Comparison of ENCODE assay signal across 29 mouse cellular contexts in genomic region chr11:58136677-58137076, GRCm38 (mm10). TPM values are rescaled to one million over a fixed set of nuclear protein-coding genes. Genes with fewer than 3 reads are reported as not detected.
A peak's percentile ranks its signal among the peaks of the same experiment; 100 is the strongest.
DNase-seq lines count a peak whose midpoint lies in the region; ATAC-seq and TF ChIP-seq lines count a peak whose summit lies in the region.
"Had no signal": no experiment of that assay in that cellular context is flagged by ENCODE, and none has a peak within 500 bp of the region (broad histone marks: within the 10 kb centered on the region; RNA-seq: fewer than 3 reads in every experiment).

No protein-coding gene starts in this region.

- peak overlapping the region; percentile 70 for H3K27ac ChIP-seq in gastrocnemius, adult 2 months
- H3K27ac ChIP-seq: forebrain, embryonic 10.5 days; forebrain, embryonic 13.5 days; hindbrain, embryonic 12.5 days; hindbrain, embryonic 15.5 days had no signal

- intact Hi-C loops in gastrocnemius, adult 2 months (cut with DNase I), result no loop called here

- H3K4me3 ChIP-seq in gastrocnemius, adult 2 months, result no peak overlapping the region
- H3K4me3 ChIP-seq: forebrain, embryonic 10.5 days; forebrain, embryonic 13.5 days; hindbrain, embryonic 12.5 days; hindbrain, embryonic 15.5 days had no signal

- no peak for ATAC-seq in activated CD4-positive, CD25-positive, alpha-beta regulatory T cell, adult 4 months
- ATAC-seq: forebrain, embryonic 13.5 days; forebrain, embryonic 16.5 days; intestine, postnatal 0 days had no signal

- DNase-seq in adrenal gland, adult (ENCODE audit: inconsistent age in 2 of 2, low spot score in 1 of 2), result peak; percentile 60 to 85
- DNase-seq in adrenal gland, adult 8-10 months, result no peak
- peak; percentile 56 for DNase-seq in gastrocnemius, adult 2 months
- no peak for DNase-seq in gastrocnemius, postnatal 10 days
- DNase-seq in adrenal gland, postnatal 10 days, result peak; percentile 36
- peak; percentile 48 to 56 for DNase-seq in adrenal gland, postnatal 36 days
- DNase-seq in layer of hippocampus, postnatal 25 days (ENCODE audit: extremely low spot score in 1 of 2, low spot score in 1 of 2), result no peak
- DNase-seq: cerebellum, adult 18-20 months; cerebellum, adult 9-10 months; cerebellum, postnatal 14 days; gastrocnemius, postnatal 14 days; kidney, adult 2 months had no signal

- no peak for TF ChIP-seq CTCF in gastrocnemius, adult 2 months (IDR thresholded peaks at IDR 0.05)

RNA-seq across cellular contexts. Expression of gene Gemin5, which starts 31.7 kb away (rescaled TPM):
- 10 to 100 TPM; 20.5 to 34.7 (median 26.4) TPM for total RNA-seq in adrenal gland, adult 8-10 months (2022)
- 10 to 100 TPM in 1 of 2 experiments, 1 to 10 TPM in 1; 8.7 to 10.9 TPM for total RNA-seq in gastrocnemius, adult 2 months (2021)
- 10 to 100 TPM; 10.8 to 14.6 TPM for total RNA-seq in gastrocnemius, postnatal 10 days (2021)
- total RNA-seq in adrenal gland, postnatal 10 days (2021), result 10 to 100 TPM; 16.5 to 19.1 TPM
- total RNA-seq in adrenal gland, postnatal 36 days (2021), result 10 to 100 TPM; 21.1 to 32.0 TPM
- polyA plus RNA-seq in activated CD4-positive, CD25-positive, alpha-beta regulatory T cell, adult 4 months (2017; shearing (Covaris generic)), result 1 to 10 TPM; 4.9 to 6.3 TPM
- total RNA-seq in layer of hippocampus, postnatal 25 days (2021), result 10 to 100 TPM; 19.2 to 20.6 TPM

RNA-seq across cellular contexts. Expression of gene Cnot8, which starts 32.7 kb away (rescaled TPM):
- 10 to 100 TPM; 55.0 to 59.3 (median 56.6) TPM for total RNA-seq in adrenal gland, adult 8-10 months (2022)
- total RNA-seq in gastrocnemius, adult 2 months (2021), result 10 to 100 TPM; 28.4 to 38.0 TPM
- total RNA-seq in gastrocnemius, postnatal 10 days (2021), result 10 to 100 TPM; 38.3 to 40.7 TPM
- 10 to 100 TPM; 42.9 to 49.3 TPM for total RNA-seq in adrenal gland, postnatal 10 days (2021)
- total RNA-seq in adrenal gland, postnatal 36 days (2021), result 10 to 100 TPM; 44.0 to 63.7 TPM
- polyA plus RNA-seq in activated CD4-positive, CD25-positive, alpha-beta regulatory T cell, adult 4 months (2017; shearing (Covaris generic)), result 10 to 100 TPM; 76.7 to 88.9 TPM
- total RNA-seq in layer of hippocampus, postnatal 25 days (2021), result 10 to 100 TPM; 52.7 to 54.5 TPM

RNA-seq across cellular contexts. Expression of gene Mrpl22, which starts 34.8 kb away (rescaled TPM):
- total RNA-seq in adrenal gland, adult 8-10 months (2022), result 10 to 100 TPM; 63.8 to 78.6 (median 70.4) TPM
- 10 to 100 TPM; 35.6 to 45.8 TPM for total RNA-seq in gastrocnemius, adult 2 months (2021)
- 10 to 100 TPM; 43.9 to 49.0 TPM for total RNA-seq in gastrocnemius, postnatal 10 days (2021)
- 10 to 100 TPM; 68.8 to 70.9 TPM for total RNA-seq in adrenal gland, postnatal 10 days (2021)
- total RNA-seq in adrenal gland, postnatal 36 days (2021), result 10 to 100 TPM; 72.0 to 75.1 TPM
- polyA plus RNA-seq in activated CD4-positive, CD25-positive, alpha-beta regulatory T cell, adult 4 months (2017; shearing (Covaris generic)), result 10 to 100 TPM; 63.7 to 66.7 TPM
- 10 to 100 TPM; 28.3 to 34.8 TPM for total RNA-seq in layer of hippocampus, postnatal 25 days (2021)

RNA-seq across cellular contexts. Expression of gene Gm12248, which starts 43.7 kb away (rescaled TPM):
- total RNA-seq in adrenal gland, adult 8-10 months (2022), result 1 to 10 TPM in 1 of 4 experiments, not detected in 3; 3.1 TPM
- total RNA-seq in gastrocnemius, adult 2 months (2021), result not detected
- total RNA-seq in gastrocnemius, postnatal 10 days (2021), result not detected
- not detected for total RNA-seq in adrenal gland, postnatal 10 days (2021)
- 1 to 10 TPM in 1 of 2 experiments, not detected in 1; 1.0 TPM for total RNA-seq in adrenal gland, postnatal 36 days (2021)
- polyA plus RNA-seq in activated CD4-positive, CD25-positive, alpha-beta regulatory T cell, adult 4 months (2017; shearing (Covaris generic)), result under 1 TPM in 1 of 2 experiments, not detected in 1; 0.22 TPM
- total RNA-seq in layer of hippocampus, postnatal 25 days (2021), result not detected
- total RNA-seq: gastrocnemius, postnatal 14 days; heart, adult 8-10 months; heart, postnatal 25 days; hematopoietic stem cell, adult 5-6 weeks had no signal
- polyA plus RNA-seq: embryonic facial prominence, embryonic 11.5 days; embryonic facial prominence, embryonic 14.5 days; forebrain, embryonic 10.5 days; forebrain, embryonic 16.5 days; frontal cortex, adult 2 months; heart, embryonic 11.5 days; heart, embryonic 14.5 days; heart, postnatal 0 days; intestine, embryonic 14.5 days; intestine, postnatal 0 days had no signal

Comparison
In these comparisons a context has a peak if more than half of its experiments do, and no peak if none do; other contexts are left out.
1. DNase-seq: peak in adrenal gland, adult (2 of 2), gastrocnemius, adult 2 months (single experiment), adrenal gland, postnatal 10 days (single experiment) and adrenal gland, postnatal 36 days (2 of 2); none in adrenal gland, adult 8-10 months (single experiment), gastrocnemius, postnatal 10 days (single experiment) and layer of hippocampus, postnatal 25 days (0 of 2).